Mouse (Mus musculus) embryonic stem cell, embryonic (primary cell): ENCODE data around the gene Fanca.

Experiments used
- CTCF ChIA-PET, 4 experiments: fragments of 300-600 bp in 2 of 4; fragments of 350-600 bp in 2 of 4; sonication (Branson Sonifier 250); formaldehyde crosslinking; loops; one replicate each; lab custom pipeline; 2022; ENCODE audit warnings: inconsistent platforms in 2 of 4; lab: Charles Lee
- POLR2A ChIA-PET, 4 experiments: fragments of 300-600 bp in 2 of 4; fragments of 350-600 bp in 2 of 4; sonication (Branson Sonifier 250); formaldehyde crosslinking; loops; one replicate each; lab custom pipeline; 2022; ENCODE audit warnings: antibody characterized with exemption in 4 of 4, inconsistent platforms in 1 of 4; lab: Charles Lee

Gene Fanca

GRCm38 (mm10) chr8:123337475-123337874 is 19.1 kb upstream of the Fanca start:
- ChIA-PET CTCF (interaction anchor here in 1 of 4 experiments (1.0 kb wide), 1 partner anchor 20 kb away, joined by 3 read pairs; no protein-coding TSS in a partner anchor), POLR2A (interaction anchor here in 2 of 4 experiments (0.5 to 0.7 kb wide), 3 partner anchors 15 to 305 kb away, joined by 3 to 4 read pairs (median 3); no protein-coding TSS in a partner anchor)

GRCm38 (mm10) chr8:123334467-123334866 is 16.1 kb upstream of the Fanca start:
- CTCF ChIA-PET: interaction anchor here in 3 of 4 experiments (0.7 to 2.4 kb wide), 12 partner anchors 9 to 116 kb away, joined by 3 to 14 read pairs (median 4); partner anchors contain the start of genes Fanca (in 1 of the 3) and Mc1r (in 1 of the 3)

GRCm38 (mm10) chr8:123333864-123334263 is 15.5 kb upstream of the Fanca start:
- ChIA-PET CTCF (interaction anchor here in 3 of 4 experiments (0.5 to 2.4 kb wide), 11 partner anchors 9 to 117 kb away, joined by 3 to 14 read pairs (median 3); partner anchors contain the start of genes Fanca (in 1 of the 3) and Mc1r (in 1 of the 3)), POLR2A (interaction anchor here in 3 of 4 experiments (0.6 to 3.0 kb wide), 13 partner anchors 10 to 291 kb away, joined by 3 to 20 read pairs (median 4); partner anchors contain the start of genes Ankrd11 (in 1 of the 3), Spata2l (in 1 of the 3) and Tcf25 (in 1 of the 3))

More at GRCm38 (mm10) chr8:123334467-123334866, 16.1 kb upstream of the Fanca start:
- POLR2A ChIA-PET: interaction anchor here in 3 of 4 experiments (0.7 to 3.0 kb wide), 14 partner anchors 9 to 292 kb away, joined by 3 to 20 read pairs (median 4); partner anchors contain the start of genes Ankrd11 (in 1 of the 3), Spata2l (in 1 of the 3) and Tcf25 (in 1 of the 3)

GRCm38 (mm10) chr8:123333091-123333587 is 14.8 kb upstream of the Fanca start:
- CTCF ChIA-PET: interaction anchor here in 3 of 4 experiments (0.5 to 2.9 kb wide), 8 partner anchors 8 to 93 kb away, joined by 3 to 28 read pairs (median 6); partner anchors contain the start of gene Mc1r (in 1 of the 3)
- POLR2A ChIA-PET: interaction anchor here (0.5 to 3.0 kb wide), 13 partner anchors 10 to 752 kb away, joined by 3 to 20 read pairs (median 5); partner anchors contain the start of gene Tcf25 (in 3 of the 4)

GRCm38 (mm10) chr8:123332262-123333090 is 14.1 kb upstream of the Fanca start, which contains the start of gene Spire2:
TSS of gene Spire2 (plus strand) at chr8:123332713.
- CTCF ChIA-PET: interaction anchor here (0.6 to 2.9 kb wide), 13 partner anchors 8 to 120 kb away, joined by 3 to 28 read pairs (median 3); partner anchors contain the start of genes Chmp1a (in 1 of the 4), Mc1r (in 1 of the 4) and Spata33 (in 1 of the 4)
- POLR2A ChIA-PET: interaction anchor here (0.5 to 1.9 kb wide), 31 partner anchors 9 to 812 kb away, joined by 3 to 15 read pairs (median 4); partner anchors contain the start of genes Tcf25 (in 3 of the 4), Chmp1a (in 1 of the 4), Spata2l (in 1 of the 4) and Spata33 (in 1 of the 4)

GRCm38 (mm10) chr8:123331810-123332209 is 13.4 kb upstream of the Fanca start:
- ChIA-PET POLR2A (interaction anchor here in 3 of 4 experiments (0.6 to 1.9 kb wide), 26 partner anchors 9 to 287 kb away, joined by 3 to 15 read pairs (median 4); partner anchors contain the start of genes Tcf25 (in 3 of the 3), Chmp1a (in 1 of the 3), Spata2l (in 1 of the 3) and Spata33 (in 1 of the 3)), CTCF (interaction anchor here (0.5 to 2.9 kb wide), 14 partner anchors 9 to 119 kb away, joined by 3 to 28 read pairs (median 3); partner anchors contain the start of genes Chmp1a (in 1 of the 4), Mc1r (in 1 of the 4) and Spata33 (in 1 of the 4))

GRCm38 (mm10) chr8:123331301-123331700 is 12.9 kb upstream of the Fanca start:
- ChIA-PET CTCF (interaction anchor here (0.5 to 2.9 kb wide), 10 partner anchors 9 to 119 kb away, joined by 3 to 28 read pairs (median 3); partner anchors contain the start of genes Chmp1a (in 1 of the 4), Mc1r (in 1 of the 4) and Spata33 (in 1 of the 4)), POLR2A (interaction anchor here in 3 of 4 experiments (0.9 to 1.9 kb wide), 18 partner anchors 8 to 286 kb away, joined by 3 to 15 read pairs (median 4); partner anchors contain the start of genes Chmp1a (in 1 of the 3), Spata2l (in 1 of the 3), Spata33 (in 1 of the 3) and Tcf25 (in 1 of the 3))

GRCm38 (mm10) chr8:123330701-123331100 is 12.3 kb upstream of the Fanca start:
- POLR2A ChIA-PET: interaction anchor here in 1 of 4 experiments (0.8 to 1.8 kb wide), 4 partner anchors 8 to 17 kb away, joined by 3 to 6 read pairs (median 4); no protein-coding TSS in a partner anchor
- CTCF ChIA-PET: interaction anchor here in 2 of 4 experiments (1.1 to 2.9 kb wide), 2 partner anchors 8 kb away, joined by 3 to 28 read pairs; no protein-coding TSS in a partner anchor

- ChIA-PET CTCF (no interaction called here), POLR2A (interaction anchor here in 1 of 4 experiments (1.7 kb wide), 1 partner anchor 10 kb away, joined by 3 read pairs; no protein-coding TSS in a partner anchor)
Observed at GRCm38 (mm10) chr8:123329961-123330360, 11.6 kb upstream of the Fanca start.

GRCm38 (mm10) chr8:123329350-123329749 is 11.0 kb upstream of the Fanca start:
- CTCF ChIA-PET: no interaction called here
- POLR2A ChIA-PET: interaction anchor here in 1 of 4 experiments (1.7 kb wide), 1 partner anchor 11 kb away, joined by 3 read pairs; no protein-coding TSS in a partner anchor

GRCm38 (mm10) chr8:123328552-123328951 is 10.2 kb upstream of the Fanca start:
- ChIA-PET POLR2A (interaction anchor here in 1 of 4 experiments (1.5 kb wide), 1 partner anchor 12 kb away, joined by 3 read pairs; no protein-coding TSS in a partner anchor), CTCF (no interaction called here)

GRCm38 (mm10) chr8:123319522-123320164 is 1.3 kb upstream of the Fanca start:
- POLR2A ChIA-PET: interaction anchor here in 3 of 4 experiments (0.6 to 2.6 kb wide), 11 partner anchors 12 to 736 kb away, joined by 3 to 7 read pairs (median 4); partner anchors contain the start of genes Tcf25 (in 2 of the 3) and Spire2 (in 1 of the 3)

GRCm38 (mm10) chr8:123317781-123318466 is 452 bp downstream of the Fanca start:
- CTCF ChIA-PET: interaction anchor here in 3 of 4 experiments (0.6 to 1.5 kb wide), 3 partner anchors 17 to 198 kb away, joined by 3 to 4 read pairs (median 4); partner anchors contain the start of gene Dbndd1 (in 1 of the 3)
- POLR2A ChIA-PET: interaction anchor here in 2 of 4 experiments (0.6 to 2.6 kb wide), 7 partner anchors 14 to 273 kb away, joined by 3 to 7 read pairs (median 3); partner anchors contain the start of genes Chmp1a (in 1 of the 2), Spata33 (in 1 of the 2) and Tcf25 (in 1 of the 2)

More at GRCm38 (mm10) chr8:123319522-123320164, 1.3 kb upstream of the Fanca start:
- CTCF ChIA-PET: interaction anchor here (0.6 to 2.2 kb wide), 16 partner anchors 12 to 87 kb away, joined by 3 to 9 read pairs (median 4); partner anchors contain the start of genes Mc1r (in 2 of the 4), Spata2l (in 1 of the 4) and Spire2 (in 1 of the 4)

GRCm38 (mm10) chr8:123308738-123309137 is 9.6 kb downstream of the Fanca start:
- CTCF ChIA-PET: interaction anchor here in 2 of 4 experiments (0.7 to 1.6 kb wide), 7 partner anchors 10 to 536 kb away, joined by 3 to 5 read pairs (median 3); no protein-coding TSS in a partner anchor
- POLR2A ChIA-PET: interaction anchor here in 2 of 4 experiments (1.4 to 1.7 kb wide), 4 partner anchors 9 to 134 kb away, joined by 3 to 6 read pairs (median 4); no protein-coding TSS in a partner anchor

- POLR2A ChIA-PET: interaction anchor here in 1 of 4 experiments (2.5 kb wide), 1 partner anchor 11 kb away, joined by 6 read pairs; no protein-coding TSS in a partner anchor
- CTCF ChIA-PET: interaction anchor here in 1 of 4 experiments (0.6 kb wide), 1 partner anchor 37 kb away, joined by 4 read pairs; no protein-coding TSS in a partner anchor
Observed at GRCm38 (mm10) chr8:123298301-123298700, 20.1 kb downstream of the Fanca start.
